Mouse (Mus musculus) spleen, adult 2 months (tissue): ENCODE measurements around the gene Stk4. TPM values are rescaled to one million over a fixed set of nuclear protein-coding genes. Genes with fewer than 3 reads are reported as not detected.

Experiments
- DNase-seq, 2 experiments: peaks; one replicate each; pipeline versions ENCODE4 v3.0.0 to v3.0.0-alpha.2; 2012 to 2021; ENCODE audit warnings: low spot score in 2 of 2, low read depth in 1 of 2
- H3K27ac ChIP-seq: fragments of 200-500 bp; 2 replicates; pipeline ENCODE4 v1.5.1; 2012; ENCODE audit warnings: low read length, inconsistent platforms; ENCODE audit not compliant: insufficient read depth
- H3K27me3 ChIP-seq: fragments of 200-500 bp; 2 replicates; pipeline ENCODE4 v1.6.1; 2012; ENCODE audit warnings: mild to moderate bottlenecking, moderate library complexity, low read length, inconsistent platforms; ENCODE audit not compliant: control insufficient read depth, insufficient read depth
- H3K36me3 ChIP-seq: fragments of 200-500 bp; 2 replicates; pipeline ENCODE4 v1.6.1; 2012; ENCODE audit warnings: mild to moderate bottlenecking, low read length, inconsistent platforms; ENCODE audit not compliant: control insufficient read depth, insufficient read depth
- H3K4me1 ChIP-seq: fragments of 200-500 bp; 2 replicates; pipeline ENCODE4 v1.6.1; 2011; ENCODE audit warnings: inconsistent platforms; ENCODE audit not compliant: control insufficient read depth, insufficient read depth, insufficient read length
- H3K4me3 ChIP-seq: fragments of 200-500 bp; 2 replicates; pipeline ENCODE4 v1.5.1; 2011; ENCODE audit warnings: mild to moderate bottlenecking, inconsistent platforms; ENCODE audit not compliant: insufficient read depth, insufficient read length; ENCODE audit errors: extremely low read depth
- CTCF ChIP-seq: fragments of 200-500 bp; IDR thresholded peaks from 2 replicates; pipeline ENCODE4 v1.5.1; 2011; ENCODE audit warnings: mild to moderate bottlenecking, inconsistent platforms; ENCODE audit not compliant: insufficient read depth, insufficient read length, insufficient replicate concordance; ENCODE audit errors: extremely low read depth
- POLR2A ChIP-seq: fragments of 200-500 bp; IDR thresholded peaks from 2 replicates; pipeline ENCODE4 v1.6.1; 2011; ENCODE audit warnings: low read depth, low read length, inconsistent platforms
- WGBS: fragments of 180-500 bp; shearing (Covaris S2); methylation state at CpG from one replicate; pipeline ENCODE4 v1.1.7; 2018; 5-methylcytosine and 5-hydroxymethylcytosine counted together
- polyA plus RNA-seq: library from polyadenylated mRNA; depleted of rRNA; stranded (reverse); fragments of >200 nt; gene quantifications from 2 replicates; pipeline ENCODE4 v1.2.3, GENCODE M21; 2012

Gene Stk4
- polyA plus RNA-seq, 1 experiment, result 31.6 TPM

GRCm38 (mm10) chr2:164072109-164072508 lies 2.0 kb downstream of the Stk4 start:
- Histone ChIP-seq H3K4me3 (no peak overlapping the region), H3K4me1 (peaks cover 3% of the 10 kb centered on the region), H3K27me3 (no peaks in the 10 kb centered on the region), H3K27ac (no peak overlapping the region), H3K36me3 (peaks cover 1% of the 10 kb centered on the region; the same call in 1 of the 2 replicates)
- no peak for TF ChIP-seq CTCF
- TF ChIP-seq POLR2A, result no peak
- 95% methylated on average over 2 of the region's 2 CpGs for WGBS
- no peak for DNase-seq

- 93% methylated on average over 7 of the region's 7 CpGs for WGBS
- DNase-seq, result no peak
- Histone ChIP-seq H3K4me3 (no peak overlapping the region), H3K4me1 (peaks cover 5% of the 10 kb centered on the region), H3K27ac (no peak overlapping the region), H3K36me3 (no peaks in the 10 kb centered on the region; the same call in 1 of the 2 replicates), H3K27me3 (no peaks in the 10 kb centered on the region)
- TF ChIP-seq POLR2A (no peak), CTCF (no peak)
Measured at GRCm38 (mm10) chr2:164073120-164073519, 3.0 kb downstream of the Stk4 start.

GRCm38 (mm10) chr2:164073918-164074578 lies 3.9 kb downstream of the Stk4 start:
- TF ChIP-seq POLR2A (peak; percentile 98), CTCF (peak; percentile 89)
- Histone ChIP-seq H3K36me3 (no peaks in the 10 kb centered on the region; the same call in 1 of the 2 replicates), H3K27me3 (no peaks in the 10 kb centered on the region), H3K4me1 (peaks cover 5% of the 10 kb centered on the region), H3K27ac (peak overlapping the region; percentile 97), H3K4me3 (peak overlapping the region; percentile 94)
- WGBS, result under 1% methylated on average over 48 of the region's 48 CpGs
- DNase-seq, result peak; percentile 95 to 99

GRCm38 (mm10) chr2:164075088-164075487 lies 5.0 kb downstream of the Stk4 start:
- WGBS, result 2% methylated on average over 5 of the region's 5 CpGs
- Histone ChIP-seq H3K36me3 (peaks cover 2% of the 10 kb centered on the region), H3K27me3 (no peaks in the 10 kb centered on the region), H3K4me3 (peak overlapping the region; percentile 94), H3K4me1 (peaks cover 5% of the 10 kb centered on the region), H3K27ac (peak overlapping the region; percentile 97)
- peak; percentile 23; the same call in 1 of the 2 replicates for TF ChIP-seq POLR2A
- no peak for TF ChIP-seq CTCF
- DNase-seq, result peak in 1 of 2 experiments; percentile 61

- Histone ChIP-seq H3K4me1 (peaks cover 8% of the 10 kb centered on the region), H3K36me3 (peaks cover 14% of the 10 kb centered on the region), H3K4me3 (no peak overlapping the region; the same call in 1 of the 2 replicates), H3K27ac (peak overlapping the region; percentile 74), H3K27me3 (no peaks in the 10 kb centered on the region)
- WGBS, result 61% methylated on average over 8 of the region's 8 CpGs
- no peak for DNase-seq
- no peak for TF ChIP-seq CTCF
- TF ChIP-seq POLR2A, result no peak
Measured at GRCm38 (mm10) chr2:164076874-164077425, 6.8 kb downstream of the Stk4 start.

- peaks cover 15% of the 10 kb centered on the region for H3K4me1 ChIP-seq
Measured at GRCm38 (mm10) chr2:164077875-164078274, 7.8 kb downstream of the Stk4 start.

More at GRCm38 (mm10) chr2:164077875-164078274, 7.8 kb downstream of the Stk4 start:
- WGBS, result 8% methylated on average over 5 of the region's 5 CpGs
- DNase-seq, result no peak
- Histone ChIP-seq H3K36me3 (peaks cover 17% of the 10 kb centered on the region), H3K27me3 (no peaks in the 10 kb centered on the region), H3K4me3 (no peak overlapping the region), H3K27ac (peak overlapping the region; percentile 61; the same call in 1 of the 2 replicates)
- TF ChIP-seq POLR2A, result no peak
- TF ChIP-seq CTCF, result no peak
